Mouse (Mus musculus): ENCODE results near the gene Arhgap22. TPM values are rescaled to one million over a fixed set of nuclear protein-coding genes. Genes with fewer than 3 reads are reported as not detected.
A peak's percentile ranks its signal among the peaks of the same experiment; 100 is the strongest.

The Arhgap22 gene
- total RNA-seq, 1 experiment = 5.7 TPM

- Histone ChIP-seq H3K4me3 (ENCODE audit: insufficient read depth in 1 of 2, low read depth in 1 of 2, low read length in 2 of 2, poor library complexity in 1 of 2, severe bottlenecking in 1 of 2) (no peak overlapping the region), H3K27ac (ENCODE audit: insufficient read depth, low read depth, low read length, poor library complexity, severe bottlenecking) (no peak overlapping the region), H3K36me3 (ENCODE audit: control insufficient read depth, insufficient read depth, low read length, poor library complexity, severe bottlenecking) (no peaks in the 10 kb centered on the region), H3K4me1 (ENCODE audit: control insufficient read depth in 2 of 2, insufficient read depth in 2 of 2, low read length in 2 of 2, poor library complexity in 1 of 2) (no peaks in the 10 kb centered on the region), H3K9me3 (ENCODE audit: control insufficient read depth, insufficient read depth, low read depth, low read length) (no peaks in the 10 kb centered on the region), H3K9ac (ENCODE audit: insufficient read depth, low read depth, low read length, poor library complexity, severe bottlenecking) (no peak overlapping the region)
- in situ Hi-C loops (cut with MboI; ENCODE audit: low sequenced_read_pairs in 2 of 2, unreplicated experiment in 2 of 2) = no loop called here
- DNase-seq (ENCODE audit: low read depth, low spot score) = no peak
- TF ChIP-seq HCFC1 (IDR thresholded peaks at IDR 0.05; ENCODE audit: borderline replicate concordance, insufficient read depth, low read length) (no peak), ZC3H11A (IDR thresholded peaks at IDR 0.05; ENCODE audit: borderline replicate concordance, low read depth, low read length) (no peak), MAFK (IDR thresholded peaks at IDR 0.05; ENCODE audit: insufficient read depth, low read depth, low read length) (no peak), CHD2 (IDR thresholded peaks at IDR 0.05; ENCODE audit: low read depth, low read length) (no peak), ZNF384 (IDR thresholded peaks at IDR 0.05; ENCODE audit: low read depth, low read length) (no peak)
Observed at GRCm38 (mm10) chr14:33202885-33203284, 10.9 kb upstream of the Arhgap22 start.

- DNase-seq (ENCODE audit: low read depth, low spot score) = no peak
- no peaks in the 10 kb centered on the region for H3K36me3 ChIP-seq (ENCODE audit: control insufficient read depth, insufficient read depth, low read length, poor library complexity, severe bottlenecking)
- in situ Hi-C loops (cut with MboI; ENCODE audit: low sequenced_read_pairs in 2 of 2, unreplicated experiment in 2 of 2) = no loop called here
- H3K4me1 ChIP-seq (ENCODE audit: control insufficient read depth in 2 of 2, insufficient read depth in 2 of 2, low read length in 2 of 2, poor library complexity in 1 of 2) = no peaks in the 10 kb centered on the region
- no peak overlapping the region for H3K4me3 ChIP-seq (ENCODE audit: insufficient read depth in 1 of 2, low read depth in 1 of 2, low read length in 2 of 2, poor library complexity in 1 of 2, severe bottlenecking in 1 of 2)
- no peak for TF ChIP-seq CHD2 (IDR thresholded peaks at IDR 0.05; ENCODE audit: low read depth, low read length)
- TF ChIP-seq ZNF384 (IDR thresholded peaks at IDR 0.05; ENCODE audit: low read depth, low read length) = no peak
- no peak for TF ChIP-seq ZC3H11A (IDR thresholded peaks at IDR 0.05; ENCODE audit: borderline replicate concordance, low read depth, low read length)
- TF ChIP-seq MAFK (IDR thresholded peaks at IDR 0.05; ENCODE audit: insufficient read depth, low read depth, low read length) = no peak
- no peaks in the 10 kb centered on the region for H3K9me3 ChIP-seq (ENCODE audit: control insufficient read depth, insufficient read depth, low read depth, low read length)
- no peak overlapping the region for H3K27ac ChIP-seq (ENCODE audit: insufficient read depth, low read depth, low read length, poor library complexity, severe bottlenecking)
- H3K9ac ChIP-seq (ENCODE audit: insufficient read depth, low read depth, low read length, poor library complexity, severe bottlenecking) = no peak overlapping the region
Observed at GRCm38 (mm10) chr14:33203777-33204176, 10.0 kb upstream of the Arhgap22 start.

- Histone ChIP-seq H3K4me3 (ENCODE audit: insufficient read depth in 1 of 2, low read depth in 1 of 2, low read length in 2 of 2, poor library complexity in 1 of 2, severe bottlenecking in 1 of 2) (no peak overlapping the region), H3K27ac (ENCODE audit: insufficient read depth, low read depth, low read length, poor library complexity, severe bottlenecking) (no peak overlapping the region), H3K4me1 (ENCODE audit: control insufficient read depth in 2 of 2, insufficient read depth in 2 of 2, low read length in 2 of 2, poor library complexity in 1 of 2) (no peaks in the 10 kb centered on the region), H3K9ac (ENCODE audit: insufficient read depth, low read depth, low read length, poor library complexity, severe bottlenecking) (no peak overlapping the region), H3K9me3 (ENCODE audit: control insufficient read depth, insufficient read depth, low read depth, low read length) (no peaks in the 10 kb centered on the region), H3K36me3 (ENCODE audit: control insufficient read depth, insufficient read depth, low read length, poor library complexity, severe bottlenecking) (no peaks in the 10 kb centered on the region)
- TF ChIP-seq HCFC1 (IDR thresholded peaks at IDR 0.05; ENCODE audit: borderline replicate concordance, insufficient read depth, low read length) = no peak
- no peak for TF ChIP-seq CHD2 (IDR thresholded peaks at IDR 0.05; ENCODE audit: low read depth, low read length)
- no peak for TF ChIP-seq ZC3H11A (IDR thresholded peaks at IDR 0.05; ENCODE audit: borderline replicate concordance, low read depth, low read length)
- no peak for TF ChIP-seq ZNF384 (IDR thresholded peaks at IDR 0.05; ENCODE audit: low read depth, low read length)
- TF ChIP-seq MAFK (IDR thresholded peaks at IDR 0.05; ENCODE audit: insufficient read depth, low read depth, low read length) = no peak
- DNase-seq (ENCODE audit: low read depth, low spot score) = no peak
- in situ Hi-C loops (cut with MboI; ENCODE audit: low sequenced_read_pairs in 2 of 2, unreplicated experiment in 2 of 2) = no loop called here
Observed at GRCm38 (mm10) chr14:33205280-33205965, 8.4 kb upstream of the Arhgap22 start.

GRCm38 (mm10) chr14:33207011-33207410 is 6.8 kb upstream of the Arhgap22 start:
- Histone ChIP-seq H3K9me3 (ENCODE audit: control insufficient read depth, insufficient read depth, low read depth, low read length) (no peaks in the 10 kb centered on the region), H3K9ac (ENCODE audit: insufficient read depth, low read depth, low read length, poor library complexity, severe bottlenecking) (no peak overlapping the region), H3K4me1 (ENCODE audit: control insufficient read depth in 2 of 2, insufficient read depth in 2 of 2, low read length in 2 of 2, poor library complexity in 1 of 2) (no peaks in the 10 kb centered on the region), H3K4me3 (ENCODE audit: insufficient read depth in 1 of 2, low read depth in 1 of 2, low read length in 2 of 2, poor library complexity in 1 of 2, severe bottlenecking in 1 of 2) (no peak overlapping the region), H3K36me3 (ENCODE audit: control insufficient read depth, insufficient read depth, low read length, poor library complexity, severe bottlenecking) (no peaks in the 10 kb centered on the region), H3K27ac (ENCODE audit: insufficient read depth, low read depth, low read length, poor library complexity, severe bottlenecking) (no peak overlapping the region)
- peak; percentile 21 for DNase-seq (ENCODE audit: low read depth, low spot score)
- no peak for TF ChIP-seq MAFK (IDR thresholded peaks at IDR 0.05; ENCODE audit: insufficient read depth, low read depth, low read length)
- TF ChIP-seq ZNF384 (IDR thresholded peaks at IDR 0.05; ENCODE audit: low read depth, low read length) = no peak
- no peak for TF ChIP-seq HCFC1 (IDR thresholded peaks at IDR 0.05; ENCODE audit: borderline replicate concordance, insufficient read depth, low read length)
- TF ChIP-seq ZC3H11A (IDR thresholded peaks at IDR 0.05; ENCODE audit: borderline replicate concordance, low read depth, low read length) = no peak
- TF ChIP-seq CHD2 (IDR thresholded peaks at IDR 0.05; ENCODE audit: low read depth, low read length) = no peak
- in situ Hi-C loops (cut with MboI; ENCODE audit: low sequenced_read_pairs in 2 of 2, unreplicated experiment in 2 of 2) = no loop called here
